Mouse (Mus musculus) right cerebral cortex, postnatal 4 days (tissue): ENCODE measurements at regions not wholly inside any gene's neighbourhood (a gene's known extent, or its start where the extent isn't known, plus 50 kb on each side); places are given as distances from the start of the nearest gene placed in this dataset.

Source experiments
- DNase-seq: peaks from one replicate; pipeline ENCODE4 v3.0.0-alpha.2; 2022

- no peak for DNase-seq
These were observed 105.4 kb downstream of the Ahr start for GRCm38 (mm10) chr12:35429473-35429872.

GRCm38 (mm10) chr12:35419206-35419605, 115.6 kb downstream of the Ahr start:
- DNase-seq: no peak

- DNase-seq: no peak
These were observed 116.9 kb downstream of the Ahr start for GRCm38 (mm10) chr12:35417943-35418342.

GRCm38 (mm10) chr12:35416583-35416982, 118.3 kb downstream of the Ahr start:
- no peak for DNase-seq

- no peak for DNase-seq
These were observed 122.1 kb downstream of the Ahr start for GRCm38 (mm10) chr12:35412715-35413114.

GRCm38 (mm10) chr12:35408461-35408860, 126.4 kb downstream of the Ahr start:
- DNase-seq: no peak

GRCm38 (mm10) chr12:35408044-35408443, 126.8 kb downstream of the Ahr start:
- no peak for DNase-seq

GRCm38 (mm10) chr12:35401853-35402252, 133.0 kb downstream of the Ahr start:
- DNase-seq: no peak

GRCm38 (mm10) chr12:35401219-35401618, 133.6 kb downstream of the Ahr start:
- DNase-seq: no peak

GRCm38 (mm10) chr12:35395211-35395610, 139.6 kb downstream of the Ahr start:
- no peak for DNase-seq

- no peak for DNase-seq
These were observed 142.7 kb downstream of the Ahr start for GRCm38 (mm10) chr12:35392111-35392510.

- DNase-seq: no peak
These were observed 144.6 kb downstream of the Ahr start for GRCm38 (mm10) chr12:35390266-35390665.

GRCm38 (mm10) chr12:35389839-35390238, 145.0 kb downstream of the Ahr start:
- DNase-seq: no peak

GRCm38 (mm10) chr12:35384211-35384610, 150.6 kb downstream of the Ahr start:
- DNase-seq: no peak

- no peak for DNase-seq
These were observed 157.6 kb downstream of the Ahr start for GRCm38 (mm10) chr12:35377266-35377665.

- DNase-seq: no peak
These were observed 158.5 kb downstream of the Ahr start for GRCm38 (mm10) chr12:35376365-35376764.

- DNase-seq: no peak
These were observed 176.9 kb downstream of the Ahr start for GRCm38 (mm10) chr12:35357901-35358300.

GRCm38 (mm10) chr12:35338191-35338954, 196.5 kb downstream of the Ahr start:
- DNase-seq: no peak

- no peak for DNase-seq
These were observed 198.5 kb downstream of the Ahr start for GRCm38 (mm10) chr12:35336314-35336713.

- DNase-seq: no peak
These were observed 200.3 kb downstream of the Ahr start for GRCm38 (mm10) chr12:35334344-35335075.

- peak; percentile 7 for DNase-seq
These were observed 203.5 kb downstream of the Ahr start for GRCm38 (mm10) chr12:35331303-35331702.

- DNase-seq: no peak
These were observed 205.1 kb downstream of the Ahr start for GRCm38 (mm10) chr12:35329699-35330098.

- no peak for DNase-seq
These were observed 215.3 kb downstream of the Ahr start for GRCm38 (mm10) chr12:35319571-35319970.

GRCm38 (mm10) chr12:35317046-35317445, 217.8 kb downstream of the Ahr start:
- DNase-seq: no peak
